Mouse (Mus musculus) erythroblast, adult 5-6 weeks (primary cell): ENCODE measurements around the gene Kctd5. TPM values are rescaled to one million over a fixed set of nuclear protein-coding genes. Genes with fewer than 3 reads are reported as not detected.

Experiments
- total RNA-seq, 2 experiments: library from RNA; stranded (forward) in 1 of 2; stranded (reverse) in 1 of 2; fragments of 150-400 nt in 1 of 2; fragments of 200-764, 138-1000 nt in 1 of 2; gene quantifications; 2 replicates each; pipeline versions ENCODE4 v1.2.3 to v1.2.4; 2015 to 2017; ENCODE audit warnings: low replicate concordance in 2 of 2

The Kctd5 gene
- total RNA-seq, 2 experiments from 2014 or later: 4.3 to 11.5 TPM

Other genes with a start within 250 kb of the Kctd5 start
- 94.3 and 118 TPM in 2 replicates for gene Elob, start 244.3 kb downstream of the Kctd5 start, total RNA-seq (2015; ENCODE audit: low replicate concordance)
- gene Elob, start 244.3 kb downstream of the Kctd5 start, total RNA-seq (2017; ENCODE audit: low replicate concordance): 33.2 and 50.0 TPM in 2 replicates
- not detected in 2 replicates for gene Prss33, start 237.4 kb downstream of the Kctd5 start, total RNA-seq (2015; ENCODE audit: low replicate concordance)
- gene Prss33, start 237.4 kb downstream of the Kctd5 start, total RNA-seq (2017; ENCODE audit: low replicate concordance): not detected in 2 replicates
- not detected in 2 replicates for gene Prss32, start 229.6 kb downstream of the Kctd5 start, total RNA-seq (2015; ENCODE audit: low replicate concordance)
- gene Prss32, start 229.6 kb downstream of the Kctd5 start, total RNA-seq (2017; ENCODE audit: low replicate concordance): not detected in 2 replicates
- not detected in 2 replicates for gene Prss41, start 229.3 kb downstream of the Kctd5 start, total RNA-seq (2015; ENCODE audit: low replicate concordance)
- not detected in 2 replicates for gene Prss41, start 229.3 kb downstream of the Kctd5 start, total RNA-seq (2017; ENCODE audit: low replicate concordance)
- gene Prss21, start 205.4 kb downstream of the Kctd5 start, total RNA-seq (2015; ENCODE audit: low replicate concordance): not detected in 2 replicates
- gene Prss21, start 205.4 kb downstream of the Kctd5 start, total RNA-seq (2017; ENCODE audit: low replicate concordance): not detected in 2 replicates
- not detected in 2 replicates for gene Dcpp1, start 192.6 kb downstream of the Kctd5 start, total RNA-seq (2015; ENCODE audit: low replicate concordance)
- not detected in 2 replicates for gene Dcpp1, start 192.6 kb downstream of the Kctd5 start, total RNA-seq (2017; ENCODE audit: low replicate concordance)
- not detected in 2 replicates for gene Dcpp2, start 192.6 kb downstream of the Kctd5 start, total RNA-seq (2015; ENCODE audit: low replicate concordance)
- gene Dcpp2, start 192.6 kb downstream of the Kctd5 start, total RNA-seq (2017; ENCODE audit: low replicate concordance): not detected in 2 replicates
- not detected in 2 replicates for gene Dcpp3, start 156.0 kb downstream of the Kctd5 start, total RNA-seq (2015; ENCODE audit: low replicate concordance)
- not detected in 2 replicates for gene Dcpp3, start 156.0 kb downstream of the Kctd5 start, total RNA-seq (2017; ENCODE audit: low replicate concordance)
- not detected in 2 replicates for gene Sbp, start 131.8 kb downstream of the Kctd5 start, total RNA-seq (2015; ENCODE audit: low replicate concordance)
- gene Sbp, start 131.8 kb downstream of the Kctd5 start, total RNA-seq (2017; ENCODE audit: low replicate concordance): not detected in 2 replicates
- not detected in 2 replicates for gene Sbpl, start 118.2 kb downstream of the Kctd5 start, total RNA-seq (2015; ENCODE audit: low replicate concordance)
- gene Sbpl, start 118.2 kb downstream of the Kctd5 start, total RNA-seq (2017; ENCODE audit: low replicate concordance): not detected in 2 replicates
- not detected in 2 replicates for gene Prss30, start 92.9 kb downstream of the Kctd5 start, total RNA-seq (2015; ENCODE audit: low replicate concordance)
- gene Prss30, start 92.9 kb downstream of the Kctd5 start, total RNA-seq (2017; ENCODE audit: low replicate concordance): not detected in 2 replicates
- not detected in 2 replicates for gene Prss22, start 75.4 kb downstream of the Kctd5 start, total RNA-seq (2015; ENCODE audit: low replicate concordance)
- not detected in 2 replicates for gene Prss22, start 75.4 kb downstream of the Kctd5 start, total RNA-seq (2017; ENCODE audit: low replicate concordance)
- not detected in 2 replicates for gene Prss27, start 35.3 kb downstream of the Kctd5 start, total RNA-seq (2015; ENCODE audit: low replicate concordance)
- not detected in 2 replicates for gene Prss27, start 35.3 kb downstream of the Kctd5 start, total RNA-seq (2017; ENCODE audit: low replicate concordance)
- 24.0 and 25.7 TPM in 2 replicates for gene Pdpk1, start 77.4 kb upstream of the Kctd5 start, total RNA-seq (2015; ENCODE audit: low replicate concordance)
- 24.8 and 30.8 TPM in 2 replicates for gene Pdpk1, start 77.4 kb upstream of the Kctd5 start, total RNA-seq (2017; ENCODE audit: low replicate concordance)
- gene Amdhd2, start 90.3 kb upstream of the Kctd5 start, total RNA-seq (2015; ENCODE audit: low replicate concordance): 3.3 and 12.5 TPM in 2 replicates
- gene Amdhd2, start 90.3 kb upstream of the Kctd5 start, total RNA-seq (2017; ENCODE audit: low replicate concordance): 11.0 and 15.1 TPM in 2 replicates
- gene Atp6v0c, start 96.2 kb upstream of the Kctd5 start, total RNA-seq (2015; ENCODE audit: low replicate concordance): 160 and 166 TPM in 2 replicates
- 53.8 and 97.7 TPM in 2 replicates for gene Atp6v0c, start 96.2 kb upstream of the Kctd5 start, total RNA-seq (2017; ENCODE audit: low replicate concordance)
- 2.3 TPM in 2 replicates for gene Tbc1d24, start 132.1 kb upstream of the Kctd5 start, total RNA-seq (2015; ENCODE audit: low replicate concordance)
- 0.98 and 1.6 TPM in 2 replicates for gene Tbc1d24, start 132.1 kb upstream of the Kctd5 start, total RNA-seq (2017; ENCODE audit: low replicate concordance)
- not detected in 2 replicates for gene Ntn3, start 136.0 kb upstream of the Kctd5 start, total RNA-seq (2015; ENCODE audit: low replicate concordance)
- gene Ntn3, start 136.0 kb upstream of the Kctd5 start, total RNA-seq (2017; ENCODE audit: low replicate concordance): not detected in 2 replicates
- 5.6 and 10.9 TPM in 2 replicates for gene Tedc2, start 147.4 kb upstream of the Kctd5 start, total RNA-seq (2015; ENCODE audit: low replicate concordance)
- gene Tedc2, start 147.4 kb upstream of the Kctd5 start, total RNA-seq (2017; ENCODE audit: low replicate concordance): 6.0 and 6.8 TPM in 2 replicates
- 16.1 and 24.7 TPM in 2 replicates for gene Ccnf, start 178.0 kb upstream of the Kctd5 start, total RNA-seq (2015; ENCODE audit: low replicate concordance)
- gene Ccnf, start 178.0 kb upstream of the Kctd5 start, total RNA-seq (2017; ENCODE audit: low replicate concordance): 42.2 and 65.5 TPM in 2 replicates